Mouse (Mus musculus) layer of hippocampus, postnatal 25 days (tissue): Measurements from ENCODE around the gene Adra2b. TPM values are rescaled to one million over a fixed set of nuclear protein-coding genes. Genes with fewer than 3 reads are reported as not detected.

ENCODE experiments used
- DNase-seq, 2 experiments: peaks; one replicate each; pipeline ENCODE4 v3.0.0; 2022; ENCODE audit warnings: mixed read lengths in 2 of 2, low spot score in 1 of 2; ENCODE audit errors: extremely low spot score in 1 of 2
- total RNA-seq, 2 experiments: library from RNA; stranded (reverse); gene quantifications; 2 replicates each; pipeline ENCODE4 v1.2.3; 2021

Gene Adra2b
- total RNA-seq, 2 experiments from 2014 or later = 0.14 to 0.15 TPM

GRCm38 (mm10) chr2:127377942-127378610 lies 15.1 kb downstream of the Adra2b start:
- no peak for DNase-seq

- no peak for DNase-seq
These were observed 15.6 kb downstream of the Adra2b start for GRCm38 (mm10) chr2:127378611-127378990.

GRCm38 (mm10) chr2:127379250-127379649 lies 16.2 kb downstream of the Adra2b start:
- no peak for DNase-seq

GRCm38 (mm10) chr2:127383881-127384280 lies 20.9 kb downstream of the Adra2b start:
- DNase-seq = no peak

- DNase-seq = no peak
These were observed 24.5 kb downstream of the Adra2b start for GRCm38 (mm10) chr2:127387521-127387920.

GRCm38 (mm10) chr2:127390352-127390751 lies 27.3 kb downstream of the Adra2b start:
- no peak for DNase-seq

- DNase-seq = no peak
These were observed 27.8 kb downstream of the Adra2b start for GRCm38 (mm10) chr2:127390846-127391245.

GRCm38 (mm10) chr2:127391323-127391722 lies 28.3 kb downstream of the Adra2b start:
- DNase-seq = no peak

GRCm38 (mm10) chr2:127394606-127395161 lies 31.7 kb downstream of the Adra2b start:
- DNase-seq = no peak

GRCm38 (mm10) chr2:127398738-127399137 lies 35.7 kb downstream of the Adra2b start:
- no peak for DNase-seq

GRCm38 (mm10) chr2:127411126-127411525 lies 48.1 kb downstream of the Adra2b start:
- no peak for DNase-seq

GRCm38 (mm10) chr2:127415806-127416205 lies 52.8 kb downstream of the Adra2b start:
- no peak for DNase-seq

GRCm38 (mm10) chr2:127416706-127417105 lies 53.7 kb downstream of the Adra2b start:
- DNase-seq = no peak

Other genes starting within 250 kb of the Adra2b start
- 1 to 10 TPM; 2.1 to 2.6 TPM for gene Ncaph, start 229.3 kb upstream of the Adra2b start, total RNA-seq
- 1 to 10 TPM; 2.5 to 2.8 TPM for gene Itpripl1, start 219.8 kb upstream of the Adra2b start, total RNA-seq
- gene 1810024B03Rik, start 154.9 kb upstream of the Adra2b start, total RNA-seq = 1 to 10 TPM in 1 of 2 experiments, under 1 TPM in 1; 0.49 to 1.2 TPM
- 10 to 100 TPM; 84.2 to 88.6 TPM for gene Snrnp200, start 154.8 kb upstream of the Adra2b start, total RNA-seq
- 10 to 100 TPM; 76.0 to 87.5 TPM for gene Ciao1, start 115.4 kb upstream of the Adra2b start, total RNA-seq
- gene Tmem127, start 115.3 kb upstream of the Adra2b start, total RNA-seq = 10 to 100 TPM; 83.4 to 83.5 TPM
- 100 to 1,000 TPM; 110 to 114 TPM for gene Stard7, start 93.0 kb upstream of the Adra2b start, total RNA-seq
- gene Dusp2, start 27.0 kb upstream of the Adra2b start, total RNA-seq = 1 to 10 TPM; 1.2 to 1.3 TPM
- not detected for gene Astl, start 24.6 kb upstream of the Adra2b start, total RNA-seq
- gene Gpat2, start 62.0 kb downstream of the Adra2b start, total RNA-seq = under 1 TPM; 0.26 to 0.27 TPM
- 10 to 100 TPM; 17.7 to 17.9 TPM for gene Fahd2a, start 81.4 kb downstream of the Adra2b start, total RNA-seq
- 10 to 100 TPM; 63.9 to 73.7 TPM for gene Kcnip3, start 158.9 kb downstream of the Adra2b start, total RNA-seq
- gene Prom2, start 178.3 kb downstream of the Adra2b start, total RNA-seq = under 1 TPM in 1 of 2 experiments, not detected in 1; 0.05 TPM
- 1 to 10 TPM; 8.3 to 8.9 TPM for gene Zfp661, start 223.9 kb downstream of the Adra2b start, total RNA-seq
- 100 to 1,000 TPM in 1 of 2 experiments, 10 to 100 TPM in 1; 81.1 to 102 TPM for gene Mrps5, start 224.0 kb downstream of the Adra2b start, total RNA-seq